Mouse (Mus musculus) brain, embryonic 18.5 days (tissue): ENCODE results near the gene Inafm2.
A peak's percentile ranks its signal among the peaks of the same experiment; 100 is the strongest.

Experiments used
- DNase-seq: peaks from one replicate; pipeline ENCODE4 v3.0.0-alpha.2; 2012; ENCODE audit warnings: low read depth, low spot score

The Inafm2 gene

DNA sequence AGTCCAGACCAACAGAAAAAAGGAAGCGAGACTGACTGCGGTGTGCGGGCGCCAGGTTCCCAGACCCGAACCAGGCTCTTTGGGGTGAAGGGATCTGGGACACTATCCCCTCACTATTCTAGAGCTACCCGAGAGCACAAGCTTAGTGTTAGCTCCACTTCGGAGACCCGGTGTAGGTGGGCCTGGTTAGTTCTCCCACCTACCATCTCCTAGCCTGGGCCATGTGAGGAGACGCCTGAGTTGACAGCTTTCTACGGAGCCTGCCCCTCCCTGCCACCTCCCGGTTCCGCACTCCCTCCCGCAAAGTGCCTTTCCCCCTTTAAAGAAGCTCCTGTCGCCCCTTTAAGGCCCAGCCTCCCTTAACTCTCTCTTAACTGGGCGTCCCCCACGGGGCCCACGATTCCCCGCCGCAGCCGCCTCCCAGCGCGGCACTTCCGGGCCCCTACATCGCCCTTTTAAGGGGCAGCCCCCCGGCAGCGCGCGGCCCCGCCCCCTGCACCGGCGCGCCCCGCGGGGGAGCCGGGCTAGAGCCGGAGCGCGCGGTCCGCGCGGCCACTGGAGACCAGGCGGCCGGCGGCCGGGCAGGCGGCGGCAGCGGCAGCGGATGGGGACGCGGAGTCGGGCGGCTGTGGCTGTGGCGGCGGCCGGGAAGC lies at the start of gene Inafm2:
Gene Inafm2, plus strand, starts transcription at position 527 of the 653 bp plus-strand sequence.
- peak; percentile 83 for DNase-seq

DNA sequence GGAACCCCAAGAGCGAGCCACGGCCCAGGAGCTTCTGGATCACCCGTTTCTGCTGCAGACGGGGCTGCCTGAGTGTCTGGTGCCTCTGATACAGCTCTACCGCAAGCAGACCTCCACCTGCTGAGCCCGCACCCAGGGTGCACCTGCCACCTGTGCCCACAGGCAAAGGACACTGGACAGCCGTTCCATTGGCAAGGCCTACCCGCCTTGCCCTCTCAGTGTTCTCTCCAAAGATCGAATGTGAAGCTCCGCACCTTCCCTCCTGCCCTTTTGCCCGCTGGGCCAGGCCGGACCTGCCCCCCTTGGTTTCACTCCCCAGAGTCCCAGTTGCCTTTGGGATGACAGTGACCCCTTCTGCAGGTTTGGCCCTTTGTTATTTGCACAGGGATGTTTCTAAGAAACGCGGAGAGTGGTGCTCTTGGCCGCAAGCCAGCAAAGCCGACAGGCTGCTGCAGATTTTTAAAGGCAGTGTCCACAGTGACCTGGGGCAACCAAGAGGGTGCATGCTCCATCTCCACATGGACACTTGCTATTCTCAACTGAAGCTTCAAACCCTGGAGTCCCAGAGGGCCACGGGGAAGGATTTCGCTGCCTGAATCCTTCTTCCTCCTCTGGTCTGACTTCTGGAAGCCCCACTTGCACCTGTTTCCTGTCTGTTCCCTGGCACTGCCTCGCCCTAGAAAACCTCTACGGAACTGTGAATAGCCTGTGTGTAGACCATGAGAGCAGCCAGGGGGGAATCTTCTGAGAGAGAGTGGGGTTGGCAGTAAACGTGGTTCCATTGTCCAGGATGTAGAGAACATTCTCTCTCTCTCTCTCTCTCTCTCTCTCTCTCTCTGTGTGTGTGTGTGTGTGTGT lies 48.9 kb upstream of the Inafm2 start:
- DNase-seq: no peak

DNA sequence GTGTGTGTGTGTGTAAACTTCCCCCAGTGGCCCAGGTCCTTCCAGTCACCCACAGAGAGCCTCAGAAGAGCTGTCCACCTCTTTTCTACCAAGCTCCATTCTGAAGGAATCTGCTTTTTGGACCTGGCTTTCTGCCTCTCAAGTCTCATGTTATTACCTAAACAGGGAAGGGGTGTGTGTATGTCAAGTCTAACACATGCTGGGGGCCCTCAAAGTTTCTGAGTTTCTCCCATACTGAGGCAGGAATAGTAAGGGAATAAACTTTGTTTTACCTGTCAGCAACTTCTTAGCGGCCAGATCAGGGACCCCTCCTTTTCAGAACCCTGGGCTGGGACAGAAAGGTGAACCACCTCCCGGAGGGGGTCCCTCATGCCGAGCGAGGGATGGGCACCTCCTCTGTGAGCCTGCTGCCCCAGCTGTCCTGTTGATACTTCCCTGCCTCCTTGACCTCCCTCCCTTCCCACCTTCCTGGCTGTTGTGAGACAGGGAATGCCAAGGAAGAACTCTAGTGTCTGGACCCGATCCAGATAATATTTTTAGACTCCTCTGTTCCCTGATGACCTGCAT lies 48.2 kb upstream of the Inafm2 start:
- DNase-seq: no peak

GRCm38 (mm10) chr2:118697955-118698354 lies 47.6 kb upstream of the Inafm2 start:
- no peak for DNase-seq

DNA sequence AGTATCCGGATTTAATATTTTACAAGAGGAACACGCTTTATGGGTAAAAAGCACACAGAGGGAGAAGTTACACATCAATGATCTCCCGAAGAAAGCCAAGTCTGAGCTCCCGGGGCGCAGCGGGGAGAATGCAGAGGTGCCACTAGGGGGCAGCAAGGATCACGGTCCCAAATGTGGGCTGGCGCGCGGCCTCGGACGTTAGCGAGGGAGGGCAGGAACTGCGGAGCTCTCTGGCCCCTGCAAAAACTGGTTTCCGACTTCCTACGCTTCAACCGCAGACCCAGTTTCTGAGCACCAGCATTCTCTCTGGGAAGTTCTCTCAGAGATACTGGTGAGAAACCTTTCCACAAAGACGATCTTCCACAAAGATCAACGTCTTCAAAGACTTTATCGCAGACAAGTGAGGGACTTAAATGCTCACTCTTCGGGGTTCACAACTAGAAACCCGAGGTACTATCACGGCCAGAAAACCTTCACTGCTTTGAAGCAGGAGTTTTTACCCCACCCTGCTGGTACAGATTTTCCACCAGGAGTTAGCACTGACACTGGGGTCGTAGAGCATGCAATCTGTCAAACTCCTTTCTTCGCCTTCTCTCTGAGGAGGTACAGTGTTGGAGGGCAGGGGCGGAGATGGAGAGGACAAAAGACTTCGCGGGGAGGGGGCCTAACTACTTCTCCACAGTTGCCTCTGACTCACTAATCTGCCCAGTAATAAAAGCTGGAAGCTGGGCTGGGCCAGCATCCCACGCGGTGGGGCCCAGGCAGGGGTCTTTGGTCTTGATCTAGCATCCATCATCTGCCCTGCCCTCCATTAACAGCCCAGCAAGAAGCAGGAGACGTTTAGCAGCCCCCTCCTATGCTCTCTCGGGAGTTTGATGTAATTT lies 45.1 kb upstream of the Inafm2 start:
- no peak for DNase-seq

DNA sequence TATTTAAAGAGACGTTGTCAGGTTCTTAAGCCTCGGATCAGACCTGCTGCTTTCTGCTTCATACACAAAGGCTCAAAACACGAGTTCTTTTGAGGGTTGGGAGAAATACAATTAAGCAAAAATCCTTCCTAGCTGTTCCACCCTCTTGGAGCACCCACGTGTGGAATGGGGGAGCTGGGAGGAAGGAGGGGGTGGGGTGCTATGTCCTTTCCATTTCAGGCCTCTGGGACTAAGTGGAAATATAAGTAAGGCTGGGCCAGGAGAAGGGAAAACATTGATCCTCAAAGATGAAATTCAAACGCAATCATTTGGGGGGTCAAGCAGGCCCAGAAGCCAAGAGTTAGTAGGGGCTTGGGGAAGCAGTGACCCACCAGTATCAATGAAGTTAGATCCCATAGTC lies 44.4 kb upstream of the Inafm2 start:
- no peak for DNase-seq

GRCm38 (mm10) chr2:118701971-118702882 lies 43.3 kb upstream of the Inafm2 start:
- no peak for DNase-seq

- DNase-seq: no peak
Measured at GRCm38 (mm10) chr2:118702883-118703761, 42.4 kb upstream of the Inafm2 start.

- no peak for DNase-seq
Measured at GRCm38 (mm10) chr2:118703913-118704730, 41.4 kb upstream of the Inafm2 start, which contains the start of gene Ankrd63. Gene Ankrd63, minus strand, starts transcription at chr2:118703963.

DNA sequence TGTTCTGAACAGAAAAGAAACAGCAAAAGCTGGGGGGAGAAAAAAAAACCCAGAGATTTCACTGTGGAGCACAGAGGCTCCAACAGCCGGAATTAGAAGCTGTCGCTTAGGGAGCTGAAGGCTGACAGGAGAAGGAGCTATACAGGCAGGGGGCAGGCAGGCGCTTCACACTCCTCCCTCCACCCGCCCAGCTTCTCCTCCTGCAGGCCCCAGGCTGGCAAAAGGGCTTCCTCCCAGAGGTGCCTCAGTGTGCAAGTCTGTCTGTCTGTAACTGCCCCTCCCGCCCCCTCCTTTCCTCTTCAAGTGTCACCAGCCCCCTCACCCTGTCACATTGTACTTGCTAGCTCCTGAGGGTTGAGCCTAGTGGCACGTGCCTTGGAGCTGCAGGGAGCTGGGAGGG lies 39.1 kb upstream of the Inafm2 start:
- DNase-seq: no peak

GRCm38 (mm10) chr2:118708472-118708871 lies 37.1 kb upstream of the Inafm2 start:
- no peak for DNase-seq

- no peak for DNase-seq
Measured at GRCm38 (mm10) chr2:118709655-118710221, 35.8 kb upstream of the Inafm2 start.

DNA sequence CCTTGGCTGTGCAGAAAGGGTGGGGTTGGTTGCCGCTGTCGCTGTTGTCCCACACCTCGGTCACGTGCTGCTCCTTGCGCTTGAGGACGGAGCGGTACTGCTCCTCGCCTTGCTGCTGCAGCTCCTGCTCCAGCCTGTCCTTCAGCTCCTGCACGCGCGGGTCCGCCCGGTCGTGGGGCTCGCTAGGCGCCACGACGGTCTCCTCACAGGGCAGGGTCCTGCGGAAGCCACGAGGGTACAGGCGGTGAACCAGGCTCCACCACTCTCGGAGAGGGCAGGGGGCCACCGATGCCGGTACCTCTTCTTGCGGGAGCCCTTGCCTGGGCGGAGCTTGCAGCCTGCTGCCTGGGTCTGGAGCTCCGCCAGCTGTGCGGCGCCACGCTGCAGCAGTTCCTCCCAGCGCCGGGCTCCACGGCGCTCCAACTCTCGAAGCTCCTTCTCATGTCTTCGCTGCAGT lies 34.5 kb upstream of the Inafm2 start:
- peak; percentile 42 for DNase-seq

GRCm38 (mm10) chr2:118713631-118714030 lies 31.9 kb upstream of the Inafm2 start:
- no peak for DNase-seq

- DNase-seq: peak; percentile 78
Measured at GRCm38 (mm10) chr2:118714230-118714629, 31.3 kb upstream of the Inafm2 start.

DNA sequence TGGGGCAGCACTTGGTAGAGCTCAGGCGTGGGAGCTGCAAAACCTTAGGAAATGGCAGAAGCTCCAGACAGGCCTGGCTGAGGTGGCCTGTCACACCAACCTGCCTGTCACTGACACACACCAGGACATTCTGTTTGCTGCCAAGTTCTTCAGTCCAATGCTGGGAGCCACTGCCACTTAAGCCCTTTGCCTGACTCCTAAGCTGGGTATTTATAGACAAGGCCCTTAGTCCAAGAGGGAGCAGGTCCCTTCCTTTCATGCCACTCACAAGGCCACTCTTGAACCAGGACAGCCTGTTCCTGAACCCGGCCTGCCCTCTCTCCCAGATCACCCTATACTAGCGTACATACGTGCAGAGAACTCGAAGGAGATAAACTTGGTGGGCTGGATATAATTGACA lies 28.9 kb upstream of the Inafm2 start:
- DNase-seq: no peak

- DNase-seq: no peak
Measured at GRCm38 (mm10) chr2:118723693-118724486, 21.7 kb upstream of the Inafm2 start.
